Mouse (Mus musculus) megakaryocyte-erythroid progenitor cell, adult 5-6 weeks (primary cell): ENCODE measurements around the gene Atp2c1. TPM values are rescaled to one million over a fixed set of nuclear protein-coding genes. Genes with fewer than 3 reads are reported as not detected.

Experiments
- ATAC-seq: replicated peaks from 2 replicates; pipeline ENCODE4 v1.8.0; 2016; ENCODE audit warnings: mild to moderate bottlenecking, inconsistent platforms; ENCODE audit not compliant: severe bottlenecking, poor library complexity, low FRiP score, low TSS enrichment
- total RNA-seq, 2 experiments: library from RNA; stranded (forward) in 1 of 2; stranded (reverse) in 1 of 2; fragments of 200-1000, 215-1000 nt in 1 of 2; fragments of >200 nt in 1 of 2; fragmentation: Nextera tagmentation in 1 of 2; gene quantifications; 2 replicates each; pipeline ENCODE4 v1.2.3; 2014 to 2017

Gene Atp2c1
- total RNA-seq, 2 experiments from 2014 or later = 15.2 to 83.7 TPM

- ATAC-seq = no peak
Observed at GRCm38 (mm10) chr9:105377622-105378021, 149.5 kb downstream of the Atp2c1 start.

DNA sequence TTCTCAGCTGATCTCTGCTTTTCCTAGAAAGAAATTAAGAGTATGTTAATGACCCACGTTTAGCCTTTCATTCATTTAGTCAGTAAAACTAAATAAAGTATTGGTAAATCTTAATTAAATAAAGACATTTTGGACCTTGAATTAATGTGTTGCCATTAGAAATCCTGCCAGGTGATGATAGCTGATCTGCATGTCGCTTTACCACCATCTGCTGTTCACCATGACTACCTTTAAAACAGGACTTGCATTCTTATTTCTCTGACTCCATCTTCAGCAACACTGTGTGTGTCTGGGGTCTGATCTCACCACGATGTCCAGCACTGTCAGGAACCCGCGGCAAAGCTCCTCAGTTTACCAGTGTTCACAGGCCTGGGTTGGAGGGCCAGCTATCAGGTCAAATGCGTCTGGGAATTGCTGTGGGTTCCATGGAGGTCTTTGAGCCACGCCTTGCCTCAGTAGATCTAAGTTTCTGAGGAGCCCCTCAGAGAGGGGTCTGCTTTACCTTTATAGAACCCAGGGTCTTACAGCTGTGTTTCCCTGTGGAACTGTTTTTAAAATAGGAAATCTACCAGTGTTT, 150.1 kb downstream of the Atp2c1 start:
- ATAC-seq = no peak

- ATAC-seq = no peak
Observed at GRCm38 (mm10) chr9:105376411-105376810, 150.7 kb downstream of the Atp2c1 start.

GRCm38 (mm10) chr9:105374361-105374760, 152.8 kb downstream of the Atp2c1 start:
- ATAC-seq = no peak

GRCm38 (mm10) chr9:105368605-105369004, 158.5 kb downstream of the Atp2c1 start:
- ATAC-seq = no peak

DNA sequence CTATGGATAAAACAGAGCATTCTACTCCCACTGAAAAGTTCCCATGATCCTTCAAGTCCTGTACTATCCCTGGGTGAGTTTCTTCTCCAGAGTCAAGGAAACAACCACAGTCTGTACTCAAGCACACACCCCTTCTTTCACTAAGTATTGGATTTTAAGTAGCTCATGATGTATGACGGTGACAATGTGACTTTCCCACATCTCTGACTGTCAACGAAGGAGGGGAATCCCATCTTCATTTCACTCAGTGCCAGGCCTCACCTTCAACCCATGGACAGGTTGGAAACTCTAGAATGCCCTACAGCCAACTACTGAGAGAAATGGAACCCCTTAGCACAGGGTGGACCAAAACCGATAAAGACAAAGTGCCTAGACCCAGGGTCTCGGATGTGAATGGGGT, 160.9 kb downstream of the Atp2c1 start:
- no peak for ATAC-seq

DNA sequence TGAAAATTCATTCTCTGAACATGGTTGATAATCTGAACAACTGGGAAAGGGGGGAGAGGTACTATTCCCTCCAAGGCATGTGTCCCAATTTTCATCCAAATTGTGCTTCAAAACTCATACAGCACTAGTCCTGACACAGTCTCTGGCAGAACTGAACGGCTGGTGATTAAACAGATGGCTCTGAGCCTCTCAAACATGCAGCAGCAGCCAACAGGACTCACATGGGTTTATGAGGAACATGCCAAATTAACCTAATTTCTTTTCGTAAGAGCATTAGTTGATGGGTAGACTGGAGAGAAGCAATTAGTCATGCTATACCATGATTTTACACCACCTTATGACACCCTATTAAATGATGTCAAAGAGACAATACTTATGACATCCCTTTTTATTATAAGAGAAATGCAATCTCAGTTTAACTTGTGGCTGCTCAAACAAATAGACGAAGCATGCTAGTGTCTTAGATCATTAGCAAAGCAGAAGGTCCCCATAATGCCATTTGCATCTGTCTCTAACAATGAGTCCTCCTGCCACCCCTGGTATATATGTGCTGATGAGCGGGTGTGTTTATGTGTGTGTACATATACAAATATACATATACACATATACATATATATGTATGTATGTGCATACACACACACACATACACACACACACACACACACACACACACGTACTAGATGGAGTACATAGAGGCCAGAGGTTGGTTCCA, 163.4 kb downstream of the Atp2c1 start:
- no peak for ATAC-seq

GRCm38 (mm10) chr9:105362181-105362580, 164.9 kb downstream of the Atp2c1 start:
- no peak for ATAC-seq

Other genes starting within 250 kb of the Atp2c1 start
- 17.1 and 32.3 TPM in 2 replicates for gene Aste1, start 131.9 kb downstream of the Atp2c1 start, total RNA-seq (2014; fragmentation: Nextera tagmentation)
- 13.0 and 17.4 TPM in 2 replicates for gene Aste1, start 131.9 kb downstream of the Atp2c1 start, total RNA-seq (2017)
- gene Nek11, start 131.8 kb downstream of the Atp2c1 start, total RNA-seq (2014; fragmentation: Nextera tagmentation) = not detected in 2 replicates
- gene Nek11, start 131.8 kb downstream of the Atp2c1 start, total RNA-seq (2017) = not detected in 2 replicates
- gene Pik3r4, start 115.7 kb upstream of the Atp2c1 start, total RNA-seq (2014; fragmentation: Nextera tagmentation) = 34.9 and 37.5 TPM in 2 replicates
- gene Pik3r4, start 115.7 kb upstream of the Atp2c1 start, total RNA-seq (2017) = 19.2 and 31.1 TPM in 2 replicates